Mouse (Mus musculus): ENCODE data around the gene Dusp5. TPM values are rescaled to one million over a fixed set of nuclear protein-coding genes. Genes with fewer than 3 reads are reported as not detected.

Gene Dusp5
- polyA plus RNA-seq, 1 experiment from 2014 or later: 7.4 TPM

DNA sequence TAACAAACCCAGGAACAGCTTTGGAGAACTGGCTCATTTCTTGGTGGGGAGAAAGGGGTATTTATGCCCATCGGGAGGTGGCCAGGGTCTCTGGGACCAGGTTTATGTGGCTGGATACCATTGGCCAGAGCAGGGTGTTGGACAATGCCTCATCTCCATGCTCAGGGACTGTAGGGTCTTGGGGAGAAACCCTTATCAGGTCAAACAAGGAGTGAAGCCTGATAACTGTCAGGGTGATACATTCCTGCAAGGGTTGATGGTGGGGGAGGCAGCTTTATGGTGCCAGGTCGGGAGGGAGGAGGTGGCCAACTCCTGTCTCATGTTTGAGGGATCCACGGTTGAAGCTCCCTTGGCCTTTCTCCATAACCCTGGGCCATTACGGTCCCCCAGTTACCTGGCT, 42.1 kb downstream of the Dusp5 start:
- no peak overlapping the region for H3K4me2 ChIP-seq (ENCODE audit: low read length)
- H3K9me3 ChIP-seq (ENCODE audit: control insufficient read depth, low read length): no peaks in the 10 kb centered on the region
- H3K36me3 ChIP-seq (ENCODE audit: control insufficient read depth, insufficient read depth, low read length): no peaks in the 10 kb centered on the region
- no peak overlapping the region for H3K9ac ChIP-seq (ENCODE audit: low read length)
- no peaks in the 10 kb centered on the region for H3K27me3 ChIP-seq (ENCODE audit: control insufficient read depth, insufficient read depth, low read length)
- no peak overlapping the region for H3K27ac ChIP-seq (replicated peaks in 1 of 2; ENCODE audit: control insufficient read depth in 1 of 2, insufficient read depth in 1 of 2, low read depth in 2 of 2, low read length in 2 of 2)
- 50% methylated on average over 4 of the region's 4 CpGs for WGBS
- H3K4me1 ChIP-seq (ENCODE audit: control insufficient read depth in 2 of 2, insufficient read depth in 2 of 2, low read length in 2 of 2): peaks cover 22 to 28% of the 10 kb centered on the region in 2 experiments
- no peak overlapping the region for H3K4me3 ChIP-seq (ENCODE audit: control insufficient read depth in 1 of 2, insufficient read depth in 1 of 2, low read depth in 1 of 2, low read length in 2 of 2)
- ATAC-seq (ENCODE audit: insufficient number of reproducible peaks, insufficient read depth, low FRiP score, low read depth): no peak

DNA sequence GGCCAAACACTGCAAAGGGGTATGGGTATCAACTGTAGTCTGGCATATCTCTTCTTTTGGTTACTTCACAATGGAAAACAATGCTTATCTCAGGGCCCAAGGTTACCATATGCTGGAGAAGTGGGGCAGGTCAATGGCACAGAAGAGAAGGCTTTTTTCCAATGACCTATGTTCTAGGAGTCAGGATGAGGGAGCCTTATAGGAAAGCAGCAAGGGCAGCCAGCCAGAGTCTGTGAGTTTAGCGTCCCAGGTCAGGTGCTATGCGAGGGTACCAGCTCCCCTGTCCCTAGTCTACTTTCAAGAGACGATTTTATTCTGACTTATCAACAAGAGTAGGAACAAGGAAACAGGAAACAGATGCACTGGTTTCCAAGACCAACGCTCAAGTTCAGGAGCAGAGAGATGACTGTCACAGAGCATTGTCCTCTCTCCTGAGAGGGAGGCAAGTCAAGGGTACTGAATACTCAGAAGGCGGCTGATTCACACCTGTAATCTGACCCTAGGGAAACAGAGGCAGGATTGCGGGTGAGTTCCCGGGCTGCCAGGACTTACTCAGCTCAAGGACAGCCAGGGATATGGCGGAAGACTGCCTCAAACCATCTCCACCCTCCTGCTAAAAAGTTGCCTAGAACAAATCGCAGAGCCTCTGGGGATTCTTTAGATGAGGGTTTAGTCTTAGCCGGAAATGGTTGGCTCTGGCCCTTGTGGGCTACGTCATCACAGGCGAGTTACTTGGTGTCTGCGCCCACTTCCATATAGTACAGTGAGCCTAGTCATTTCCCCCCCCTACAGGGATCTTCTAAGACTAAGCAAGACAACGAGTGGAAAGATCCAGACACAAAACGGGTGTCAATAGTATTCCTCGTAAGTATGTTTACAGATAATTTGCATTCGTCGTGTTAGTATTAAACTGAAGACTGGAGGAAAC, 42.9 kb downstream of the Dusp5 start:
- Histone ChIP-seq H3K4me3 (ENCODE audit: control insufficient read depth in 1 of 2, insufficient read depth in 1 of 2, low read depth in 1 of 2, low read length in 2 of 2) (no peak overlapping the region), H3K9ac (ENCODE audit: low read length) (no peak overlapping the region), H3K27ac (replicated peaks in 1 of 2; ENCODE audit: control insufficient read depth in 1 of 2, insufficient read depth in 1 of 2, low read depth in 2 of 2, low read length in 2 of 2) (no peak overlapping the region), H3K36me3 (ENCODE audit: control insufficient read depth, insufficient read depth, low read length) (no peaks in the 10 kb centered on the region), H3K9me3 (ENCODE audit: control insufficient read depth, low read length) (no peaks in the 10 kb centered on the region), H3K4me1 (ENCODE audit: control insufficient read depth in 2 of 2, insufficient read depth in 2 of 2, low read length in 2 of 2) (peaks cover 22 to 33% of the 10 kb centered on the region in 2 experiments), H3K27me3 (ENCODE audit: control insufficient read depth, insufficient read depth, low read length) (no peaks in the 10 kb centered on the region), H3K4me2 (ENCODE audit: low read length) (no peak overlapping the region)
- ATAC-seq (ENCODE audit: insufficient number of reproducible peaks, insufficient read depth, low FRiP score, low read depth): no peak
- 66% methylated on average over 18 of the region's 18 CpGs for WGBS

GRCm38 (mm10) chr19:53572607-53573006, 43.7 kb downstream of the Dusp5 start:
- Histone ChIP-seq H3K4me2 (ENCODE audit: low read length) (no peak overlapping the region), H3K27ac (replicated peaks in 1 of 2; ENCODE audit: control insufficient read depth in 1 of 2, insufficient read depth in 1 of 2, low read depth in 2 of 2, low read length in 2 of 2) (no peak overlapping the region), H3K4me3 (ENCODE audit: control insufficient read depth in 1 of 2, insufficient read depth in 1 of 2, low read depth in 1 of 2, low read length in 2 of 2) (no peak overlapping the region), H3K27me3 (ENCODE audit: control insufficient read depth, insufficient read depth, low read length) (no peaks in the 10 kb centered on the region), H3K4me1 (ENCODE audit: control insufficient read depth in 2 of 2, insufficient read depth in 2 of 2, low read length in 2 of 2) (peaks cover 25 to 39% of the 10 kb centered on the region in 2 experiments), H3K9ac (ENCODE audit: low read length) (no peak overlapping the region), H3K9me3 (ENCODE audit: control insufficient read depth, low read length) (no peaks in the 10 kb centered on the region), H3K36me3 (ENCODE audit: control insufficient read depth, insufficient read depth, low read length) (no peaks in the 10 kb centered on the region)
- no peak for ATAC-seq (ENCODE audit: insufficient number of reproducible peaks, insufficient read depth, low FRiP score, low read depth)
- WGBS: 75% methylated on average over 12 of the region's 12 CpGs

DNA sequence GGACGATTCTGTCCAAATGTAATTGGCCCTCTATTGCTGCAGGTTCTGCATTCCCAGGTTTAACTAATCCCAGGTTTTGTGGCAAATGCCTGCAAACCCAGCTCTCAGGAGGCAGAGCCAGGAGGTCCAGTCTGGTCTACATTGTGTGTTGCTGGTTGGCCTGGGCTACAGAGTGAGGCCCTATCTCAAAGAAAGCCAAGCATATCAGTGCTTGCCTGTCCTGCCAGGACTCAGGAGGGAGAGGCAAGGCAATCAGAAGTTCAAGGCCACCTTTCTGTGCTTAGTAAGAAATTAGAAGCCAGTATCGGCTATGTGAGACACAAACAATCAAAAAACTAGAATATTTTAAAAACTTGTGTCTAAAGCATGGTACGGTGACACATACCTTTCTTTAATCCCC, 44.2 kb downstream of the Dusp5 start:
- 88% methylated on average over 3 of the region's 3 CpGs for WGBS
- no peaks in the 10 kb centered on the region for H3K36me3 ChIP-seq (ENCODE audit: control insufficient read depth, insufficient read depth, low read length)
- H3K27me3 ChIP-seq (ENCODE audit: control insufficient read depth, insufficient read depth, low read length): no peaks in the 10 kb centered on the region
- H3K9me3 ChIP-seq (ENCODE audit: control insufficient read depth, low read length): no peaks in the 10 kb centered on the region
- no peak overlapping the region for H3K4me3 ChIP-seq (ENCODE audit: control insufficient read depth in 1 of 2, insufficient read depth in 1 of 2, low read depth in 1 of 2, low read length in 2 of 2)
- H3K9ac ChIP-seq (ENCODE audit: low read length): no peak overlapping the region
- peaks cover 25 to 39% of the 10 kb centered on the region in 2 experiments for H3K4me1 ChIP-seq (ENCODE audit: control insufficient read depth in 2 of 2, insufficient read depth in 2 of 2, low read length in 2 of 2)
- no peak overlapping the region for H3K4me2 ChIP-seq (ENCODE audit: low read length)
- no peak overlapping the region for H3K27ac ChIP-seq (replicated peaks in 1 of 2; ENCODE audit: control insufficient read depth in 1 of 2, insufficient read depth in 1 of 2, low read depth in 2 of 2, low read length in 2 of 2)
- ATAC-seq (ENCODE audit: insufficient number of reproducible peaks, insufficient read depth, low FRiP score, low read depth): no peak

DNA sequence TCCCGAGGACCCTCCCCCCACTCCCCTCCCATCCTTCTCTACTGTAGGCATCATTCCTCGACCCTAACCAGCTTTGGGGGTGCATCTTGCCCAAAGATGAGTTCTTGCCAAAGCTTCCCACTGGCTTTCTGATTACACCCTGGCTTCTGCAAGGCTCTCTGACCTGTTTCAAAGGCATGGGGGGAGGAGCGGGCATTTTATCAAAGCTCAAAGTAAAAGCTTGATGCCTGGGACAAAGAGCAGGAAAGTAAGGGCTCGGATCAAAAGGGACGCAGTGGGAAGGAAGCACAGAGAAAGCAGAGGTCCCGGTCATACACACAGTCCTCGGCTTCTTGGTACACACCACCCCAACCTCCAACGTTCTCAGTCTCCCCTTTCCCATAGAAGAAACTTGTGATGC, 45.2 kb downstream of the Dusp5 start:
- Histone ChIP-seq H3K9ac (ENCODE audit: low read length) (no peak overlapping the region), H3K4me3 (ENCODE audit: control insufficient read depth in 1 of 2, insufficient read depth in 1 of 2, low read depth in 1 of 2, low read length in 2 of 2) (no peak overlapping the region), H3K4me2 (ENCODE audit: low read length) (no peak overlapping the region), H3K36me3 (ENCODE audit: control insufficient read depth, insufficient read depth, low read length) (no peaks in the 10 kb centered on the region), H3K27me3 (ENCODE audit: control insufficient read depth, insufficient read depth, low read length) (no peaks in the 10 kb centered on the region), H3K9me3 (ENCODE audit: control insufficient read depth, low read length) (no peaks in the 10 kb centered on the region), H3K27ac (replicated peaks in 1 of 2; ENCODE audit: control insufficient read depth in 1 of 2, insufficient read depth in 1 of 2, low read depth in 2 of 2, low read length in 2 of 2) (no peak overlapping the region), H3K4me1 (ENCODE audit: control insufficient read depth in 2 of 2, insufficient read depth in 2 of 2, low read length in 2 of 2) (peaks cover 23 to 34% of the 10 kb centered on the region in 2 experiments)
- ATAC-seq (ENCODE audit: insufficient number of reproducible peaks, insufficient read depth, low FRiP score, low read depth): no peak
- 56% methylated on average over 8 of the region's 8 CpGs for WGBS

DNA sequence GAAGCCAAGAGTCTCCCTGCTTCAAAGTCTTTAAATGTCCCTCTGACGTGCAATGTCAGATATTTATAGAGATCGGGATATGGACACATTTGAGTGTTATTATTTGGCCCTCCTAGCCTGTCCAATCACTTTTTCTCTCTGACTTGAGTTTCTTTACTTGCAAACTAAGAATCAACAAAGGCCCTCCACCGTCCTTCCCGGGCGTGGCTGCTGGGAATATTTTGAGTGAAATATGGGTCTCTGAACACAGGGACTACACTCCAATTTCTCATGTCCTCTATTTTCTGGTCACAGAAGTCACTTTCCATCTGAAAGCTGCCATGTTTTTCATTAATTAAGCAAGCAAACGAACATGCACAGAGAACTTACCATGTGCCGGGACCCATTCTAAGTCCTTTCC, 45.6 kb downstream of the Dusp5 start:
- Histone ChIP-seq H3K27ac (replicated peaks in 1 of 2; ENCODE audit: control insufficient read depth in 1 of 2, insufficient read depth in 1 of 2, low read depth in 2 of 2, low read length in 2 of 2) (no peak overlapping the region), H3K4me2 (ENCODE audit: low read length) (no peak overlapping the region), H3K27me3 (ENCODE audit: control insufficient read depth, insufficient read depth, low read length) (no peaks in the 10 kb centered on the region), H3K4me1 (ENCODE audit: control insufficient read depth in 2 of 2, insufficient read depth in 2 of 2, low read length in 2 of 2) (peaks cover 23 to 34% of the 10 kb centered on the region in 2 experiments), H3K9ac (ENCODE audit: low read length) (no peak overlapping the region), H3K9me3 (ENCODE audit: control insufficient read depth, low read length) (no peaks in the 10 kb centered on the region), H3K4me3 (ENCODE audit: control insufficient read depth in 1 of 2, insufficient read depth in 1 of 2, low read depth in 1 of 2, low read length in 2 of 2) (no peak overlapping the region), H3K36me3 (ENCODE audit: control insufficient read depth, insufficient read depth, low read length) (no peaks in the 10 kb centered on the region)
- ATAC-seq (ENCODE audit: insufficient number of reproducible peaks, insufficient read depth, low FRiP score, low read depth): no peak
- 83% methylated on average over 7 of the region's 7 CpGs for WGBS

DNA sequence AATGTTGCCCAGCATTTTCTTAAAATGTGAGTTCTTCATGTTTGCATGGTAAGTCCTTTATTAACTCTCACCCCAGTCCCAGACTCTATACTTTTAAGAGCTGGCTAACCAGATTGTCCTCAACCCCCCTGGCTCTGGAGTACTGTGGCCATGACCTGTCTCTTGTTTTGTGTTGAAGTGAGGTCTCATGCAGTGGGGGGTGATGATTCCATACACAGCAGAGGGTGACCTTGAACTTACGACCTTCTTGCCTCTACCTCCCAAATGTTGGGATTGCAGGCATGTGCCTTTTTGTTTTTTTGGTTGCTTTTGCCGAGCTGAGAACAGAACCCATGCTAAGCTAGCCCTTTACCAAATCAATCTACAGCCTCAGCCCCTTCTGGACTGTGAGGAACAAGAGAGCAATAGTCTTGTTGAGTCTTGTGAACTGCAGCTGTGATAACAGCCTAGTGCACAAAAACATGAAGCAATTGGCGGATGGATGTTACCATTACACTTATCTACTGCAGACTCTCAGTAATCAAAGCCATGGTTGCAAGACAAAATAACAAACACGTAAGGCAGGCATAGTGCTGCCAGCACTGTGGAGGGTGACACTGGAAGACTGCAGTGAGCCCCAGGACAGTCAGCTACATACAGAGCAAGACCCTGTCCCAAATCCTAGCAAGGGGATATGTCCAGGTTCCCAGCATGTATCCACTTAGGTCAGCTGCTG, 46.5 kb downstream of the Dusp5 start:
- Histone ChIP-seq H3K27me3 (ENCODE audit: control insufficient read depth, insufficient read depth, low read length) (no peaks in the 10 kb centered on the region), H3K36me3 (ENCODE audit: control insufficient read depth, insufficient read depth, low read length) (no peaks in the 10 kb centered on the region), H3K9me3 (ENCODE audit: control insufficient read depth, low read length) (no peaks in the 10 kb centered on the region), H3K4me2 (ENCODE audit: low read length) (peak overlapping the region; percentile 52), H3K9ac (ENCODE audit: low read length) (no peak overlapping the region), H3K4me3 (ENCODE audit: control insufficient read depth in 1 of 2, insufficient read depth in 1 of 2, low read depth in 1 of 2, low read length in 2 of 2) (no peak overlapping the region), H3K27ac (replicated peaks in 1 of 2; ENCODE audit: control insufficient read depth in 1 of 2, insufficient read depth in 1 of 2, low read depth in 2 of 2, low read length in 2 of 2) (peak overlapping the region in 1 of 2 experiments; percentile 41; a peak in 2 of 4 replicates), H3K4me1 (ENCODE audit: control insufficient read depth in 2 of 2, insufficient read depth in 2 of 2, low read length in 2 of 2) (peaks cover 23 to 34% of the 10 kb centered on the region in 2 experiments)
- 54% methylated on average over 4 of the region's 4 CpGs for WGBS
- ATAC-seq (ENCODE audit: insufficient number of reproducible peaks, insufficient read depth, low FRiP score, low read depth): no peak

Measured in heart, embryonic 14.5 days (tissue).